Mouse (Mus musculus) heart, postnatal 0 days (tissue): ENCODE measurements at regions not wholly inside any gene's neighbourhood (a gene's known extent, or its start where the extent isn't known, plus 50 kb on each side); places are given as distances from the start of the nearest gene placed in this dataset.

Source experiments
- ATAC-seq: fragments of 200-750 bp; cut with Nextera tagmentation; 2 replicates; pipeline ENCODE4 v1.8.0; 2017; ENCODE audit warnings: low read depth, moderate number of reproducible peaks, moderate library complexity; ENCODE audit not compliant: insufficient read depth
- DNase-seq: peaks from one replicate; pipeline ENCODE4 v3.0.0-alpha.2; 2016; ENCODE audit warnings: low spot score
- H3K27ac ChIP-seq: fragments of 300-500 bp; sonication (generic); 2 replicates; pipeline ENCODE4 v1.5.1; 2014; ENCODE audit warnings: low read depth, mild to moderate bottlenecking
- H3K27me3 ChIP-seq: fragments of 300-500 bp; sonication (generic); 2 replicates; pipeline ENCODE4 v1.6.1; 2014; ENCODE audit warnings: low read length, mixed read lengths; ENCODE audit not compliant: control insufficient read depth, insufficient read depth
- H3K36me3 ChIP-seq: fragments of 300-500 bp; sonication (generic); replicated peaks from 2 replicates; pipeline ENCODE4 v1.6.1; 2014; ENCODE audit warnings: low read length, mixed read lengths; ENCODE audit not compliant: control insufficient read depth, insufficient read depth
- H3K4me1 ChIP-seq: fragments of 300-500 bp; sonication (generic); 2 replicates; pipeline ENCODE4 v1.6.1; 2014; ENCODE audit warnings: antibody characterized with exemption; ENCODE audit not compliant: control insufficient read depth, insufficient read depth
- H3K4me2 ChIP-seq: fragments of 300-500 bp; sonication (generic); 2 replicates; pipeline ENCODE4 v1.6.1; 2014; ENCODE audit warnings: low read depth, mild to moderate bottlenecking, low read length, moderate library complexity
- H3K4me3 ChIP-seq: fragments of 300-500 bp; sonication (generic); 2 replicates; pipeline ENCODE4 v1.5.1; 2014; ENCODE audit warnings: low read depth, low read length
- H3K9ac ChIP-seq: fragments of 300-500 bp; sonication (generic); replicated peaks from 2 replicates; pipeline ENCODE4 v1.6.1; 2014; ENCODE audit warnings: low read depth, low read length, mixed read lengths
- H3K9me3 ChIP-seq: fragments of 300-500 bp; sonication (generic); replicated peaks from 2 replicates; pipeline ENCODE4 v1.6.1; 2016; ENCODE audit warnings: low read length; ENCODE audit not compliant: control insufficient read depth
- CTCF ChIP-seq: IDR thresholded peaks from 2 replicates; pipeline ENCODE4 v1.5.1; 2016; ENCODE audit warnings: antibody characterized with exemption, control low read depth, low read depth
- EP300 ChIP-seq: IDR thresholded peaks from 2 replicates; pipeline ENCODE4 v1.6.1; 2016; ENCODE audit warnings: antibody characterized with exemption, low read depth
- WGBS: fragments of 180-500 bp; shearing (Covaris S2); extraction: QIAGEN DNeasy Blood & Tissue Kit; methylation state at CpG from one replicate; pipeline ENCODE4 v1.1.7; 2014; 5-methylcytosine and 5-hydroxymethylcytosine counted together

- H3K36me3 ChIP-seq: no peaks in the 10 kb centered on the region
- WGBS: 90% methylated on average over 8 of the region's 8 CpGs
- no peaks in the 10 kb centered on the region for H3K9me3 ChIP-seq
- no peak overlapping the region for H3K9ac ChIP-seq
- H3K27ac ChIP-seq: no peak overlapping the region
- no peak for TF ChIP-seq CTCF
- TF ChIP-seq EP300: no peak
- 0 out of 2 replicates have a peak, but pooled peaks cover 5% of the 10 kb centered on the region for H3K4me1 ChIP-seq
- DNase-seq (no peak), ATAC-seq (no peak)
- H3K4me3 ChIP-seq: no peak overlapping the region
- no peak overlapping the region for H3K4me2 ChIP-seq
- H3K27me3 ChIP-seq: no peaks in the 10 kb centered on the region
Measured at GRCm38 (mm10) chr1:41887556-41887955, 808.0 kb upstream of the Pou3f3 start.

GRCm38 (mm10) chr1:41888213-41888612 lies 807.4 kb upstream of the Pou3f3 start:
- Histone ChIP-seq H3K36me3 (no peaks in the 10 kb centered on the region), H3K4me1 (0 out of 2 replicates have a peak, but pooled peaks cover 6% of the 10 kb centered on the region), H3K9ac (no peak overlapping the region), H3K9me3 (no peaks in the 10 kb centered on the region), H3K4me2 (no peak overlapping the region), H3K4me3 (no peak overlapping the region), H3K27me3 (no peaks in the 10 kb centered on the region), H3K27ac (no peak overlapping the region)
- ATAC-seq (no peak), DNase-seq (no peak)
- 37% methylated on average over 2 of the region's 2 CpGs for WGBS
- TF ChIP-seq EP300 (no peak), CTCF (no peak)

- Histone ChIP-seq H3K4me2 (no peak overlapping the region), H3K36me3 (no peaks in the 10 kb centered on the region), H3K27me3 (no peaks in the 10 kb centered on the region), H3K27ac (no peak overlapping the region), H3K9ac (no peak overlapping the region), H3K4me3 (no peak overlapping the region), H3K9me3 (no peaks in the 10 kb centered on the region), H3K4me1 (0 out of 2 replicates have a peak, but pooled peaks cover 6% of the 10 kb centered on the region)
- DNase-seq (no peak), ATAC-seq (no peak)
- TF ChIP-seq EP300 (no peak), CTCF (no peak)
- 85% methylated on average over 5 of the region's 5 CpGs for WGBS
Measured at GRCm38 (mm10) chr1:41888966-41889365, 806.6 kb upstream of the Pou3f3 start.

- H3K4me2 ChIP-seq: no peak overlapping the region
- DNase-seq (no peak), ATAC-seq (no peak)
- no peaks in the 10 kb centered on the region for H3K27me3 ChIP-seq
- TF ChIP-seq EP300 (no peak), CTCF (no peak)
- 66% methylated on average over 6 of the region's 6 CpGs for WGBS
- no peak overlapping the region for H3K4me3 ChIP-seq
- H3K36me3 ChIP-seq: no peaks in the 10 kb centered on the region
- no peak overlapping the region for H3K27ac ChIP-seq
- H3K9me3 ChIP-seq: no peaks in the 10 kb centered on the region
- H3K9ac ChIP-seq: no peak overlapping the region
- H3K4me1 ChIP-seq: 0 out of 2 replicates have a peak, but pooled peaks cover 6% of the 10 kb centered on the region
Measured at GRCm38 (mm10) chr1:41889940-41890339, 805.6 kb upstream of the Pou3f3 start.

GRCm38 (mm10) chr1:41890714-41891689 lies 804.6 kb upstream of the Pou3f3 start:
- Histone ChIP-seq H3K4me3 (no peak overlapping the region), H3K4me2 (no peak overlapping the region), H3K9ac (no peak overlapping the region), H3K9me3 (no peaks in the 10 kb centered on the region), H3K27ac (no peak overlapping the region), H3K4me1 (0 out of 2 replicates have a peak, but pooled peaks cover 6% of the 10 kb centered on the region), H3K36me3 (no peaks in the 10 kb centered on the region), H3K27me3 (no peaks in the 10 kb centered on the region)
- DNase-seq (no peak), ATAC-seq (no peak)
- TF ChIP-seq CTCF (no peak), EP300 (no peak)
- WGBS: 76% methylated on average over 20 of the region's 20 CpGs
